Mouse (Mus musculus): ENCODE results near the gene Gm20388.

Gene Gm20388

DNA sequence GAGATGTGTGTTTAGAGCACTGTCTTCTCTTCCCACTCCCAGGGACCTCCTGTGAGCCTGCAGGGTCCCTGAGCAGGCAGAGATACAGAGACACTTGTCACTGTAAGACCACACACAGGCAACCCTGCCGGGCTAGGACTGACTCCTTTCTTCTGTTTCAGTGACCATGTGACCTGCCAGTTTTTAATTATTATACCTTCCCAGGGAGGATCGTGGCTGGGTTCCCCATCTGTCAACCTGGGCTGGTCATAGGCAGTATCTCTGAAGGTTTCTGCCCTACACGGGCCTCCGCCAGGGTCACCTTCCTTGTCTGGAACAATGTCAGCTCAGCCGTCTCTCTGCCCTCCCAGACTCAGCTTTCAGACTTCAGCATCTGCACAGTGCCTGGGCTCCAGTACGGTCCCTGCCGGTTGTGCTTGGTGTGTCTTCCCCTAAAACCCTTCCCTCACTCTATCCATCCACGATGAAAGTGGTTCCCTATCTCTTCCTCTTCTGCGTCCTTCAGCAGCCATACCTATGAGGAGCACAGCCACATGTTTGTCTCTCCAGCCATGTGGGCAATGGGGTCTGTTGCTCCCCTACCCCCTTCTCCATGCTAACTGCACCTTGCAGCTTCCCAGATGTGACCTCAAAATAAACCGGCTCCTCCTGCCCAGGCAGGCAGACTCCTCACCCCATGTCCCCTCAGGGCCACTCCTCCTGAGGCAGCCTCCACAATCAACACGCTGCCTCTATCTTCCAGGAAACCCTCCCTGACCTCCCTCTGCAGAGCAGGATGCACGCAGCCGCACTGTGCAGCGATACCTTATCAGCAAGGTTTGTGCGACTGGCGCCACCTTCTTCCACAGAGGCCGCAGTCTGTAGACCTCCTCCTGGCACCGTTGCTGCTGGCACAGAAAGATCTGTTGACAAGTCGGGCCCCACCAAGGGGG is 2825.2 kb downstream of the Gm20388 start:
- DNase-seq = no peak

DNA sequence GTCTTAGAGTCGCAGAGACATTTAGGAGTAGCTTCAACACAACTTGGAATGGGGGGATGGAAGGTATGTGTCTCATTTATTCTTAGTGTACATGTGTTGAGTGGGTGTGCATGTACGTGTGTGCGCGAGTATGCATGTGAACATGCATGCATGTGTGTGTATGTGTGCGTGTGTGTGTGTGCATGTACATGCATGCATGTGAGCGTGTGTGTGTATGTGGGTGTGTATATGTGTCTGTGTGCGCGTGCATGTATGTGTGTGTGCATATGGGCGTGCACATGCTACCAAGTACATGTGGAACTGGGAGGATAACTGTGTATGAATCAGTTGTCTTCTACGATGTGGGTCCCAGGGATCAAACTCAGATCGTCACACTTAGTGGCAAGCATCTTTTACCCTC is 2826.0 kb downstream of the Gm20388 start:
- no peak for DNase-seq

DNA sequence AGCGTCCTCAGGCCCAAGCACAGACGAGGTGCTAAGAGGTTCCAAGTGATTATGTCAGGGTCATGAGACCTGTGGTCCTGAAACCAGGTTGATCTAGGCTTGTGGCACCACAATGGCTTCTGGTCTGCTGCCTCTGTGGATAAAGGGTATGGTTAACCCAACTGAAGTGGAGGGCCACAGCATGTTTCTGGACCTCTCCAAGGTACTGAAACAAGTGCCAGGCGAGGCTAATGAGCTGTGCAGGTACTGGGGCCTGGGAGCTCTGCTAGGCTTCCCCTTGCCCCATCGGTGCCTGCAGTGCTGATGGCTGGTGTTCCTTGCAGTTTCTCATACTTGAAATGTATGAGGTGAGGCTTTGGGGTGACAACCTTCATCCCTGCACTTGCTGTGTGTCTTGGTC is 2826.4 kb downstream of the Gm20388 start:
- peak; percentile 56 for DNase-seq

DNA sequence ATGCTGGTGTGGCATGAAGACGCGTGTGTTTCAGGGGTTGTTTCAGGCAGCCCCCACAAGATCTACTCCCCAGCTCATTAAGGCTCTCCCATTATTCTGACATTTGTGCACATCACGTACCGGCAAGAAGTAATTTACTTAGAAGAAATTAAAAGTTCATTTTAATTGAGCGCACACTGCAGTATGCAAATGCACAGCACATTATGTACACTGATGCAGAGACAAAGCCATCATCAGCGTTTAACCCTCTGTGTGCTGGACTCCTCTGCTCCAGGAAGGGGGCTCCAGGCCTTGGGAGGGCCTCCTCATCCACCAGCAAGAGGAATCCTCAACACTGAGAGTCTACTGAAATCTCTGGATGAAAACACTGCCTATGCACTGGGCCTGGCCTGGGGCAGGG is 2827.2 kb downstream of the Gm20388 start:
- DNase-seq = no peak

DNA sequence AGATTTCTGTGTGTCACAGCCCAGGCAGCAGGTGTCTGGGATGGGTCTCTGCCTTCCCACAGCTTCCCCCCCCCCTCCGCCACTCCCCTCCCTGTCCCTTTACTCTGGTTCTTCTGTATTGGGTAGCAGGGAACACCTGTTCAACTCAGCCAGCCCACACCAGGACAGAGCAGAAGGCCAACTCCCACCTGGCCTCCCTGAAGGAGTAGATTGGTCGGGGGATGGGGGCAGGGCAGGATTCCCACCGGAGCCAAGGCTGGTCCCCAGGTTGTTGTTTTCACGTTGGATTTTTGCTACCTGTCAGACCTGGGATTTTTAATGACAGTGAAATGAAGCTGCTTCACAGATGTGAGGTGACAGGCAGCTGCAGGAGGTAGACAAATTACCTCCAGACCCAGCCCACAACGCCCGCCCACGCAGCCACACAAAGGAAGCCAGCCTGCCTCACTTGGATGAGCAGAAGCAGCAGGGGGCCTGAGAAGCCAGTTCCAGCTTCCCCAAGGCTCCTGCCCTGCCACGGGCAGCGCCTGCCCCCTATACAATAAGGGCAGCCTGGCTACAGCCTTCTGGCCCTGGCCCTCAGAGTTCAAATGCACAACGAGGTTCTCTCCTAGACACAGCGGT is 2828.6 kb downstream of the Gm20388 start:
- peak; percentile 55 for DNase-seq

DNA sequence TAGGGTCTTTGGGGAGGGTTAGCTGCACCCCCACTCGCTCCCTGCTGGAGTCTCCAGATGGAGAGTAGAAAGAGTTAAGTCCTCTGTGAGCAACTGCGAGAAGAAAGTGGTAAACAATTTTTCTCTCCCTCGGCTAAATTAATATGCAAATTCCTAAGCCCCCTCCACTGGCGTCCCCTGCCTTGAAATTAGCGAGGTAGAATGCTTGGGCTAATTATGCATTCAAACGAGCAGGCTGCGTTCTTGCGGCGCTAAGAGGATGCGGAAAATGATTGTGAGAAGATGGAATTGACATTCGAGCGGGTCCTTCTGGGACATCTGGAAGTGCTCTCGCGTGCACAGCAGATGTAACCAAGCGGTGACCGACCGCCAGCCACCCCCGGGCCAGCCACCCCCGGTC is 2831.8 kb downstream of the Gm20388 start:
- peak; percentile 31 for DNase-seq

DNA sequence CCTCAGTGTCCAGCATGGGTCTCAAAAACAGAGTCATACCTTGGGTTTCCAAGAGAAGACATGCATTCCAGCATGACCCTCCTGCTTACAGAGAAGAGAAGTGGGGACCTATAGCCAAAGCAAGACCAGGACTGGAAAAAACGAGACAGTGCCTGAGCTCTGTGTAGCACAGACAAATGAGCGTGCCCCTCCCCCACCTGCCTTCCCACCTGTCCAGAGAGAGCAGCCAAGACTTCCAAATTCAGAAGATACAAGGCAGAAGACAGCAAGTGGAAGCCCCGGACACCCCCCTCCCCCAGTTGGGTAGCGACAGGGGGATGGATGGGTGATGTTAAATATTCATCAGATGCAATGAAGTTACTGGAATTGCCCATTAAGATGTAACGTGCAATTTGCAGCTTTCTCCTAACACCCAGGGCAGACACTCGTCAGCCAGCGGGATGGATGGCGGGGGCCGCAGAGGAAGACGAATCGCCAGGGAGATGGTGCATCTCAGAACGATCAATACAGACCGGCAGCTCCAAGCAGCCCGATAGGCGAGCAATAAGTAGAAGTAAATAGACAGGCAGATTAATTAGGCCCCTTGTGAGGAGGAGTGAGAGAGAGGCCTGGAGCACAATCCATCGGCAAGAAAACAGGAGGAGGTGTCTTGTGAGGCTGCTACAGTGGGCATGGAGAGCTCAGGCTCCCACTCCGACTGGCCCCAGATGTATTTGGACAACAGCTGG is 2834.5 kb downstream of the Gm20388 start:
- DNase-seq = peak; percentile 26

DNA sequence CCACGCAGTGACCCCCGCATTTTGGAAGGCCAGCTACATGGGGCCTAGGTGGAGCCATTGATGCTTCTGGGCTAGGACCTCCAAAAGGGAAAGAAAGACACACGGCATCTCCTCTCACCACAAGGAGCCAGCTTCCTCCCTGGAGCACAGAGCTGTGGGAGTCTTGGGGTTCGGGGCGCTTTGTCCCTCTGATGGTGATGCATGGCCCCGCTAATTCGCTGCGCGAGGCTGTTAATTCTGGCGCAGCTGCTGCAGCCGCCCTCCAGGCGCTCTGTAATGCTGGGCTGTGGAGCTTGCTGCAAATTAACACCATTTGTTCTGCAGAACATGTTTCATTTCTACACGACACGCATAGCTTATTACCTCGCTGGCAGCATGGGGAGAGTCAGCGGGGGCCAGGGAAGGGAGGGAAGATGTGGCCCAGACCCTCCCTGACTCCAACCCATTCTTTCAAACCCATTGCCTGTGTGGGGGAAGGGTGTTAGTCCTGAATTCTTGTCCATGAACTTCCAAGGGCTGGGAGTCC is 2835.2 kb downstream of the Gm20388 start:
- peak; percentile 59 for DNase-seq

DNA sequence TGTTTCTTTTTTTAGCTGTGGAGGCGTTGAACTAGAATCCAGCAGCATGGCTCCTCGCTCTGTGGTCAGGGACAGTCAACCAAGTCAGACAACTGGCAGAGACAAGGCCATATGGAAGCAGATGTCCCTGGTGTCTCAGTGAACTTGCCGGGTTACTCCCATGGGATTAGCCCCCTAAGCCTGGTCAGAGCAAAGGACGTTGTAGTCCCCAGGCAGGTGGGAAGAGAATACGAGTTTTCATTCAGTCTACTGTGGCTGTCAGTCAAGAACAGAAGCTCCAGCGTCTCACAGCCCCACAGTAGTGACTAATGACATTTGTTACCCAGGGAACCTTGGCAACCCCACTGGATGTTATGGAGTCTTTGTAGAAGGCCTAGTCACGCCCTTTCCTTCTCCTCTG is 2835.8 kb downstream of the Gm20388 start:
- DNase-seq = no peak

DNA sequence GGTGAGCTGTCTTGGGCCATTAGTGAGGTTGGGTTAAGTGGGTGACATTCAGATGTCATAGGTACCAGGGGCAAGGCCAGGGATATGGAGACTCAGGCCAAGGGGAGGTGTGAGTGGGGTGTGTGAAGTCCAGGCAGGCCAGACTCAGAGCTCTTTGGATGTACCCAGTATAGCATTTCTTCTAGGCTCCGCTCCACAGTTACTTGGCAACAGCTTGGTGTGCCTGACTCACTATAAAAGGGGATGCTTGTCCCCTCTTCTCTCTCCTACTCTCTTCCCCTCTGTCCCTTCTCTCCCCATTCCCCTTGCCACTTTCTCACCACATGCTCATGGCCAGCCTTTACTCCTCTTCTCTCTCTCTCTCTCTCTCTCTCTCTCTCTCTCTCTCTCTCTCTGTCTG is 2837.2 kb downstream of the Gm20388 start:
- no peak for DNase-seq

DNA sequence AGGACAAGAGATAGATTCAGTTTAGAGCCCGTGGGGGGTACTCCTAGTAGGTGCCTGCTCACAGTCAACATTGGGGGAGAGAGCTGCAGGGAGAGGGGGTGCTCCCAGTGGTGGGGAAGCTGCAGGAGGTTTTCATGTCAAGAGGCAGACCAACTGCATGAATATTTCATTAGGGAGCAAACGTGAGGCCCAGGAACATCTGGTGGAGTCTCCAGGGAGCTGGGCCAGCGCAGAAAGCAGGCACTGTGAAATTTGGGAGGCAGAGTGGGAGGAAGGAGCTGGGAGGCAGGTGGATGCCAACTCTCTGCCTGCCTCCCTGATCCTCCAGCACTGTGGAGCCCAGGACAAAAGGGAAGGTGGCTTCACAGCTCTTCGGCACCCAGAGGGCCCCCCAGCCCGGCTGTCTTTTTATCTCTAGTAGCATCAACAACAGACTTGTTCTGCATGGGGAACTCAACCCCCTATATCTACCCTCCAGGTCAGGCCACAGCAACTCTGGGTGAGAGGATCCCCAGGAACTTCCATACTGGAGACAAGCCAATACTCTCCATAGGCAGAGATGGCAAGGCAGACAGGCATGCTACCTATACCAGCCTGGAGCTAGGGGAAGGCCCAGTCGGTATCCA is 2838.8 kb downstream of the Gm20388 start:
- DNase-seq = no peak

DNA sequence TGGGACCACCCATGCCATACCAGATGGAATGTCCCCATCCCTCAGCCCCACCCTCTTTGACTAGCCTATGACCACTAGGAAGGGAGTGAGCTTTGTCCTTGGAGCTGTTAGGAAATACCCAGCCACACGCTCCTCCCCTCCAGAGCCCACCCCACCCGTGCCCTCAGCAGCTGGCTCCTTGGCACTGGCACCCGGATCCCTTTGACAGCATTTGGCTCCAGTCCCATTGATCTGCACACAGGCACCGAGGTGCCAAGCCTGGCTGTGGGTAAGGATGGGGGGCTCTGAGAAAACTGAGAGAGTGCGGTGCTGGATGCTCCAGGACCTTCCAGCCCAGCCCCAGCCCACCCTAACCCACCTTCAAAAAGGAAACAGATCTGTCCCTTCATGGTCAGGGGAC is 2840.7 kb downstream of the Gm20388 start:
- DNase-seq = no peak

DNA sequence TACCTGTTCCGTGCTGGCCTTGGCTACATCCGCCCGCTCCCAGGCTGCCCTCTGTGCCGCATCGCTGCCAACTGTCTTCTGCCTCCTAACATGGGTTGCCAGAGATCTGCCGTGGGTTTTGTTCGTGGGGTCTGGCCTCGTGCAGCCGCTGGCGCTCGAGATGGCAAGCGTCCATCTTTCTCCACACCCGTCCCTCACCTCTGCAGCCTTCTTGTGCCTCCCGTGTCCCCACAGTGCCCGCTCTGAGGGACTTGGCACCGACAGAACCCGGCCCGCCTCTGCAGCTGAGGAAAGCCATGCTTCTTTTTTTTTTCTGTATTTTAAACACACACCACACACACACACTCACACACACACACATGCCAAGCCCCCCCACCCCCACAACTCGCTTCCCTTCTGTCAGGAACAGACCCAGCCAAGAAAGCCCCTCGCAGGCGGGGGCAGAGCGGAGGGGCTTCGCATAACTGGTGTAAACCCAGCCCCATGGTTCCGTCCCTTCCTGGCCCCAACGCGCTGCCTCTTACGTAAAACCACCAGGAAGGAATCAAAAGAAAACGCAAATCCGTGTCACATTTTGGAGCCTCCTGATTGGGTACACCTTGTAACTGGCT is 2841.6 kb downstream of the Gm20388 start:
- no peak for DNase-seq

DNA sequence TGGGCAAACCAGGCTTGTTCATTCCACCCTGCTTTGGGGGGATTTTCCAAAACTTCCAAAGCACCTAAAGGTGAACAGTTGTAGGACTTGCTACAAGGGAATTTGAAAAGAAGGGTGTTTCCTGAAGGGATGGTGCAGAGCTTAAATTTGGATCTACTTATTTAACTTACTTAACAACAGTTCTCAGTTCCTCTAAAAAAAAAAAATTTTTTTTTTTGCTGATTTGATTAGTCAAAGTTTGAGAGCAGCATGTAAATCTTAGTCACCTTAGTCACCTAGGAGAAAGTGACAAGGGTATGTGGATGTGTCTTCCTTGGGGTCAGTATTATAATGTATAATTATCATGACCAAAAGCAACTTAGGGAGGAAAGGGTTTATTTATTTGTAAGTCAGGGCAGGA is 2848.0 kb downstream of the Gm20388 start:
- no peak for DNase-seq

DNA sequence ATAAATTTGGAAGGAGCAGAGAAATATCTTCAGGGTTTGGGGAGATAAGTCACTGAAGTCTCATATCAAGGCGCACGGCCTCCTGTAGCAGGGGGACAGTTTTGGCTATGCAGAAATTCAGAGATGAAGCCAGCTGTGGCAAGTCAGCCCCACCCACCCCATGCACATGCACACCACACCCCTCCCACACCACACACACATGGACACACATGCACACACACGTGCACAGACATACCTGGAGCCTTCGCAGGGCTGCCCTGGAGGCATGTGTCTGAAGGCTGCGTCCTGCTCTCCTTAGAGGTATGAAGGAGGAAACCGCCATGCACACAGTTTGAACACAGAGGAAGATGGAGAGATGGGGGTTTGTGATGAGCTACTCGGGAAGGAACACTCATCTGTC is 2849.5 kb downstream of the Gm20388 start:
- DNase-seq = no peak

DNA sequence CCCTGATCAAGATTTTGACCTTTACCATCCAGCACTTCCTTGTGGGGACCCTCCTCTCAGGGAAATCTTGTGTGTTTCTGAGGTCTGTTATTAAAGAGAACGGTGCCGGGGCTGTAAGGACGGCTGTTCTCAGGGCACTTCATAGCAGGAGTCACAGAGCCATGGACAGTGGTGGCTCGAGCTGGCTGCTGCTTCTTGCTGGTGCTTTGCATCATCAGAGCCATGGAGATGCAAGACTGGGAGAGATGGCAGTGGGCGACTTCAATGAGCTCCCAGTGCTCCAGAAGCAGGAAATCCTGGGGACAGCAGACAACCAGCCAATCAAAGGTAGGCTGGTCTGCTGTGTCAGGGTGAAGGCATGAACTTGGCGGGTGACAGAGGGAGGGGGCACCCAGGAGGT is 2850.5 kb downstream of the Gm20388 start:
- no peak for DNase-seq

DNA sequence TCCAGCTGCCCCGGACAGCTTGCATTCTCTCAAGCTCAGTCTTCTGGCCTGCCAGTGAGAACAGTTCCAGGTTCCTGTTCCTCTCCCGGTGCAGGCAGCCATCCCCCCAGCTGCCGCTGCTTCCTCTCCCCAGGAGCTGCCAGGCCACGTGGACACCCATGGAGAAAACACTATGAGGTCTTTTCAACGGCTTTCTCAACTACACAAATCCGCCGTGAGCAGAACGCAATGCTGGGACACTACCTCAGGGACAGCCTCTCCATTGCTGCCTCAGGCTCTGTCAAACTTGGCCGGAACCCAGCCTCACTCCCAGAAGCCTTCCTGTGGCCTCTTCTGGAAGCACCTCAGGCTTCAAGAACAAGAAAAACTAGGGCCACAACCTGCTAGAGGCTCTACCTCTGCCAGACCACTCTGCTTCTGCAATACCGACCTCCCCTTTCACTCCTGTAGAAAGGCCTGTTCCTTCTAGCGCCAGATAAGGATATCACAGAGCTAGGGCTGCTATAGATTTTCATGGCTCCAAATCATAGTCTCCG is 2852.2 kb downstream of the Gm20388 start:
- DNase-seq = no peak

DNA sequence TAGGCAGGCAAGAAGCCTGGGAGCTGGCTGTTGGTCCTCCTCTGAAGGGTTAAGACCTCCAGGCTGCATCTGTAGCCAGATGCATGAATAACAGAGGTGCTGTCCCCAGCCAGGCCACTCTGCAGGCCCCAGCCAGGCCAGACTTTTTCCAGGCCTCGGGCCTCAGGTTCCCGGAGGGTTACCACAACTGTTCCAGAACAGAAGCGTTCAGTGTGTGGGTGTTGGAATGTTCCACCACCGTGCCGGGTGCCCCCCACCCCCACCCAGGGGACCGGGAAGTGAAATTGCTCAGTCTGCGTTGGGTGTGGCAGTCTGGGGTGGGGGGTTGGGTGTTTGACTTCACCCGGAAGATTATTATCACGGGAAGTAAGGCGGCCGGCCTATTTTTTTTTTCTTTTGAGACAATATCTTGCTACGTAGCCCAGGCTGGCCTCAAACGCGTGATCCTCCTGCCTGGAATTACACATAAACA is 2852.7 kb downstream of the Gm20388 start:
- no peak for DNase-seq

DNA sequence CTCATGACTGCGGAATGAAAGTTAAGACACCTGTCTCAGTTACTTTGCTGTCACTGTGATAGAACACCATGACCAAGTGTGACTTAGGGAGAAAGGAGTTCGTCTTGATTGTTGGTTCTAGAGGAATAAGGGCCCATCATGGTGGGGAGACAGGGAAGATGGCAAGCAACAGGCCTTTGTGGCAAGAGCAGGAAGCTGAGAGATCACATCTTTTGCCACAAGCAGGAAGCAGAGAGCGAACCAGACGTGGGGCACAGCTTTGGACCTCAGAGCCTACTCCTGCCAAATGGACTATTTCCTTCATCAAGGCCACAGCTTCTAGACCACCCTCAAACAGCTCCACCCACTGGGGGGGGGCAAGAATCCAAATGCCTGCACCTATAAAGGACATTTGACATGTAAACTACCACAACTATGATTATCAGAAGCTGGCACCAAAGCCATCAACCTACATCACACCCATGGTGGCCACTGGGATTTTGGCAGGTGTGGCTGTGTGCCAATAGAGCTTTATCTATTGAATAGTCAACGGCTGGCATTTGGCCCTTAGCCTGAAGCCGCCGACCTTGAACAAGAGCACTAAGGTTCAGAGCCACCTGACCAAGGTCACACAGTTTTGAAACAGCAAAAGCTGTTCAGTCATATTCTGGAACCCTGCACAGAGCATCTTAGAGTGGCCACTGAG is 2854.3 kb downstream of the Gm20388 start:
- DNase-seq = no peak

DNA sequence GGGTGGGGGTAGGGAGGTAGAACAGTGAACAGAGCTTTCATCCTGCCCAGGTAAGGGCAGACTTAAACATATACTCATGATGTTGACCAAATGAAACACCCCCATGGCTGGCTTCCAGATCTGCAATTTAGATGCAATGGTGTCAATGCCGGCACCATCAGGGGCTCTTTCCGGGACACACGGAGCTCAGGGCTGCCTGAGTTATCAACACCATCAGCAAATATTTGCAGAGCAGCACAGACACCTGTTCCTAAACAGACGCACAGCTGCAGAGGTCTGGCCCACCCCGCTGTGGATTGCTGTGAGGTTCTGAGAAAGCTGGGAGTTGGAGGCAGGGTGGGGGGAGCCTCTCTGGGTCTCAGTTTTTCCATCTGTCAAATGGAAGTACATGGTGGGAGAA is 2855.5 kb downstream of the Gm20388 start:
- DNase-seq = no peak

DNA sequence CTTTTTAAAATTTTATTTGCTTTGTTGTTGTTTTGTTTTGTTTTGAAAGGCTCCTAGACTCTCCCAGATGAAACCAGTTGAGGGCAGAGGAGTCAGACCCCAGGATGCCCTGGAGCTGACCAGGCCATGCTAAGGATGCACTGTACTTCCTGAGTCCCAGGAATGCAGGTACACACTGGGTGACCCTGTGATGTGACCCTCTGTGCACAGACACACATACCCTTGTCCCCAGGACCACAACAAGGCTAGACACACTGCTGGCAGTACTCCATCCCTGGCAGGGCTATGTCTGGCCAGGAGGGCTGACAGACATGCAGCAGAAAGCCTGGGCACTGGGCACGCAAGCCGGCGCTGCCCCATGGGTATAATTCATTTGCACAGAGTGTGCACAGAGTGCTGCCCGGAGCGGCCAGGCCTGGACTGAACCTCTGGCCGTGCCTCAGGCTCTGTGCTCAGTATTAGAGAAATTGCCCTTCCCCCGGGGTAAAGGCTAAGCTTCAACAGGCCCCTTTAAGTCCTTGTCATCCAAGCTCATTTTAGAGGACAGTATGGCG is 2856.1 kb downstream of the Gm20388 start:
- no peak for DNase-seq
